15 mouse cellular contexts compared by ENCODE assay signal in the genomic region with DNA sequence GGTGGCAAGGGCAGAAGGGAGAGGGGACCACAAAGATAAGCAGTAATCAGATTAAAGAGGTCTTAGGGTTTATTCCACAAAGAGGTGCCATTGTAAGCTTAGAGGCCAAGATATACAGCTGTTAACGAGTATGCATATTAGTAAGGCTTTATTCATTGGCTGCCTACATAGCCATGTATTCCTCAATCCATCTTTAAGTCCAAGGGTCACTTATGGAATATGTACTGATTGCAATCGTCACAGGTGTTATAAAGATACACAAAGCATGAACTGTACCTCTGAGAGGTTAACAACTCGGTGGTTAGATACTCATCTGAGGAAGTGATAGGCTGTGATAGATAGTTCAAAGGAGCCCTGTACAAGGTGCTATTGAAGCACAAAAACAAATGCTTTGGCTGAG. TPM values are rescaled to one million over a fixed set of nuclear protein-coding genes. Genes with fewer than 3 reads are reported as not detected.
"Had no signal": no experiment of that assay in that cellular context is flagged by ENCODE, and none has a peak within 500 bp of the region (broad histone marks: within the 10 kb centered on the region; RNA-seq: fewer than 3 reads in every experiment).

No protein-coding gene starts in this region.

- H3K27ac ChIP-seq: hindbrain, embryonic 15.5 days; liver, embryonic 15.5 days; macrophage; midbrain, embryonic 15.5 days; neural tube, embryonic 12.5 days had no signal

- H3K9me3 ChIP-seq: hindbrain, embryonic 15.5 days; limb, embryonic 10.5 days; liver, embryonic 15.5 days; megakaryocyte, embryonic 14.5 days; midbrain, embryonic 15.5 days; neural tube, embryonic 12.5 days had no signal

- H3K36me3 ChIP-seq: hindbrain, embryonic 15.5 days; limb, embryonic 10.5 days; liver, embryonic 15.5 days; midbrain, embryonic 15.5 days; neural tube, embryonic 12.5 days had no signal

- DNase-seq: kidney, adult 2 months; kidney, postnatal 25 days; spleen, adult 18-20 months; thymus, postnatal 14 days had no signal

- H3K4me1 ChIP-seq: hindbrain, embryonic 15.5 days; limb, embryonic 10.5 days; megakaryocyte, embryonic 14.5 days; midbrain, embryonic 15.5 days; neural tube, embryonic 12.5 days had no signal

- H3K9ac ChIP-seq: hindbrain, embryonic 15.5 days; liver, embryonic 15.5 days; midbrain, embryonic 15.5 days; neural tube, embryonic 12.5 days had no signal

- H3K4me2 ChIP-seq: hindbrain, embryonic 15.5 days; liver, embryonic 11.5 days; liver, embryonic 15.5 days; midbrain, embryonic 11.5 days; midbrain, embryonic 15.5 days; neural tube, embryonic 12.5 days had no signal

- ATAC-seq: midbrain, embryonic 15.5 days had no signal

- H3K4me3 ChIP-seq: hindbrain, embryonic 15.5 days; left cerebral cortex, adult 2 months; limb, embryonic 10.5 days; liver, embryonic 15.5 days; megakaryocyte, embryonic 14.5 days; midbrain, embryonic 15.5 days; neural tube, embryonic 12.5 days had no signal

- H3K27me3 ChIP-seq: hindbrain, embryonic 15.5 days; liver, embryonic 15.5 days; megakaryocyte, embryonic 14.5 days; midbrain, embryonic 15.5 days; neural tube, embryonic 12.5 days had no signal

RNA-seq across cellular contexts. Expression of a gene that starts 54.3 kb away (rescaled TPM):
- total RNA-seq: monocyte, adult 5-6 weeks had no signal
